Comparison of ENCODE assay signal across 26 mouse cellular contexts in the genomic region with DNA sequence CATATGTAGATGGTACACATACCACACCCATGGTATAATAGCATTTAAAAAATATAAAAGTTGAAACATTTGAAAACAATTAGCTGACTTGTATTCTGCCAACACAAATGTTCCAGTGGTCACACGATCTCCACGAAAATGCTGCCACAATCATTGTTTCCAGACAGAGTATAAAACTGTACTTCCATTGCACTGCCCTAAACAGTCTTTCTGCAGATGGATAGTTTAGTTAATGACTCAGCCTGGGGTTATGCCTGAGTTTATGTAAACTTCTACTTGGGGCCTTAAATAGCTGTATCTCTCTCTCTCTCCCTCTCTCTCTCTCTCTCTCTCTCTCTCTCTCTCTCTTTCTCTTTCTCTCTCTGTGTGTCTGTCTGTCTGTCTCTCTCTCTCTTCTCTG. TPM values are rescaled to one million over a fixed set of nuclear protein-coding genes. Genes with fewer than 3 reads are reported as not detected.
DNase-seq lines count a peak whose midpoint lies in the region; ATAC-seq and TF ChIP-seq lines count a peak whose summit lies in the region.
"Had no signal": no experiment of that assay in that cellular context is flagged by ENCODE, and none has a peak within 500 bp of the region (broad histone marks: within the 10 kb centered on the region; RNA-seq: fewer than 3 reads in every experiment).

No protein-coding gene starts in this region.

- H3K9ac ChIP-seq in limb, embryonic 13.5 days, result no peak overlapping the region
- H3K9ac ChIP-seq in embryonic facial prominence, embryonic 13.5 days, result no peak overlapping the region
- H3K9ac ChIP-seq in limb, embryonic 14.5 days (ENCODE audit: low read depth, low read length, severe bottlenecking), result no peak overlapping the region
- H3K9ac ChIP-seq in hindbrain, embryonic 12.5 days, result no peak overlapping the region
- H3K9ac ChIP-seq: forebrain, postnatal 0 days; liver, embryonic 14.5 days; lung, embryonic 15.5 days; midbrain, embryonic 12.5 days; neural tube, embryonic 13.5 days had no signal

- H3K4me1 ChIP-seq in limb, embryonic 13.5 days, result no peaks in the 10 kb centered on the region
- H3K4me1 ChIP-seq in limb, embryonic 10.5 days, result no peaks in the 10 kb centered on the region
- peaks cover 11% of the 10 kb centered on the region for H3K4me1 ChIP-seq in embryonic facial prominence, embryonic 13.5 days
- H3K4me1 ChIP-seq in limb, embryonic 14.5 days (ENCODE audit: control insufficient read depth, insufficient read depth, low read length), result no peaks in the 10 kb centered on the region
- no peaks in the 10 kb centered on the region for H3K4me1 ChIP-seq in lung, adult 2 months (ENCODE audit: control insufficient read depth, insufficient read depth, low read length)
- no peaks in the 10 kb centered on the region for H3K4me1 ChIP-seq in hindbrain, embryonic 12.5 days
- H3K4me1 ChIP-seq: lung, embryonic 15.5 days; midbrain, embryonic 12.5 days; neural tube, embryonic 13.5 days had no signal

- DNase-seq in limb, embryonic 10.5 days (ENCODE audit: low spot score), result no peak
- DNase-seq in Muller cell, postnatal 12 days (ENCODE audit: inconsistent ontology term), result peak; percentile 52
- peak; percentile 52 for DNase-seq in limb, embryonic 14.5 days (ENCODE audit: low spot score)
- no peak for DNase-seq in right cerebral cortex, adult 18-20 months
- no peak for DNase-seq in lung, adult 2 months
- DNase-seq: adrenal gland, postnatal 14 days; B cell, adult 2 months; cerebellum, adult 11 months; cerebellum, adult 9-10 months; cerebellum, postnatal 36 days; forebrain, postnatal 0 days; kidney, adult 8-10 months; kidney, postnatal 10 days; layer of hippocampus, postnatal 36 days; liver; lung, postnatal 36 days; thymus, postnatal 25 days had no signal

- no peak overlapping the region for H3K4me2 ChIP-seq in limb, embryonic 13.5 days (replicated peaks)
- peak overlapping the region; percentile 35 for H3K4me2 ChIP-seq in embryonic facial prominence, embryonic 13.5 days
- no peak overlapping the region for H3K4me2 ChIP-seq in limb, embryonic 14.5 days (replicated peaks; ENCODE audit: low read depth, low read length, severe bottlenecking)
- H3K4me2 ChIP-seq in hindbrain, embryonic 12.5 days (replicated peaks), result no peak overlapping the region
- H3K4me2 ChIP-seq: lung, embryonic 15.5 days; midbrain, embryonic 12.5 days; neural tube, embryonic 13.5 days had no signal

- H3K4me3 ChIP-seq in limb, embryonic 13.5 days, result no peak overlapping the region
- H3K4me3 ChIP-seq in limb, embryonic 10.5 days, result no peak overlapping the region
- no peak overlapping the region for H3K4me3 ChIP-seq in embryonic facial prominence, embryonic 13.5 days
- H3K4me3 ChIP-seq in limb, embryonic 14.5 days (replicated peaks; ENCODE audit: low read length), result no peak overlapping the region
- H3K4me3 ChIP-seq in lung, adult 2 months (replicated peaks; ENCODE audit: extremely low read depth, low read depth, low read length), result no peak overlapping the region
- H3K4me3 ChIP-seq in hindbrain, embryonic 12.5 days, result no peak overlapping the region
- H3K4me3 ChIP-seq: lung, embryonic 15.5 days; megakaryocyte, embryonic 14.5 days; midbrain, embryonic 12.5 days; neural tube, embryonic 13.5 days had no signal

- H3K27me3 ChIP-seq in limb, embryonic 13.5 days, result no peaks in the 10 kb centered on the region
- no peaks in the 10 kb centered on the region for H3K27me3 ChIP-seq in limb, embryonic 10.5 days (ENCODE audit: low read depth, poor library complexity, severe bottlenecking)
- H3K27me3 ChIP-seq in embryonic facial prominence, embryonic 13.5 days, result no peaks in the 10 kb centered on the region
- H3K27me3 ChIP-seq in limb, embryonic 14.5 days (ENCODE audit: control insufficient read depth, insufficient read depth, low read length), result no peaks in the 10 kb centered on the region
- H3K27me3 ChIP-seq in hindbrain, embryonic 12.5 days, result no peaks in the 10 kb centered on the region
- H3K27me3 ChIP-seq: lung, embryonic 15.5 days; megakaryocyte, embryonic 14.5 days; midbrain, embryonic 12.5 days; neural tube, embryonic 13.5 days had no signal

- ATAC-seq in limb, embryonic 13.5 days (ENCODE audit: low FRiP score, low read depth), result peak; percentile 61; the same call in 1 of the 2 replicates
- ATAC-seq in embryonic facial prominence, embryonic 13.5 days (ENCODE audit: insufficient number of reproducible peaks, insufficient read depth, low FRiP score, low TSS enrichment, low read depth), result peak; percentile 66; the same call in 1 of the 2 replicates
- peak; percentile 53; the same call in 1 of the 2 replicates for ATAC-seq in limb, embryonic 14.5 days (ENCODE audit: low FRiP score, low read depth)
- no peak for ATAC-seq in hindbrain, embryonic 12.5 days (ENCODE audit: low FRiP score)
- ATAC-seq: forebrain, postnatal 0 days; intestine, embryonic 16.5 days had no signal

- TF ChIP-seq POLR2A in limb, embryonic 14.5 days (IDR thresholded peaks at IDR 0.05; ENCODE audit: borderline replicate concordance, extremely low read depth, insufficient read depth, insufficient read length), result no peak
- no peak for TF ChIP-seq POLR2A in lung, adult 2 months (IDR thresholded peaks at IDR 0.05; ENCODE audit: borderline replicate concordance, extremely low read depth, low read depth, low read length)

- H3K9me3 ChIP-seq in limb, embryonic 13.5 days, result no peaks in the 10 kb centered on the region
- H3K9me3 ChIP-seq in limb, embryonic 10.5 days (replicated peaks), result no peaks in the 10 kb centered on the region
- H3K9me3 ChIP-seq in embryonic facial prominence, embryonic 13.5 days, result no peaks in the 10 kb centered on the region
- H3K9me3 ChIP-seq in limb, embryonic 14.5 days (ENCODE audit: control insufficient read depth, low read length), result no peaks in the 10 kb centered on the region
- H3K9me3 ChIP-seq in hindbrain, embryonic 12.5 days (replicated peaks), result no peaks in the 10 kb centered on the region
- H3K9me3 ChIP-seq: lung, embryonic 15.5 days; megakaryocyte, embryonic 14.5 days; midbrain, embryonic 12.5 days; neural tube, embryonic 13.5 days had no signal

- H3K27ac ChIP-seq in limb, embryonic 13.5 days, result no peak overlapping the region
- H3K27ac ChIP-seq in limb, embryonic 10.5 days, result no peak overlapping the region
- peak overlapping the region; percentile 88 for H3K27ac ChIP-seq in embryonic facial prominence, embryonic 13.5 days
- H3K27ac ChIP-seq in limb, embryonic 14.5 days (replicated peaks; ENCODE audit: low read depth, low read length), result no peak overlapping the region
- H3K27ac ChIP-seq in hindbrain, embryonic 12.5 days, result no peak overlapping the region
- H3K27ac ChIP-seq: liver, embryonic 14.5 days; lung, embryonic 15.5 days; midbrain, embryonic 12.5 days; neural tube, embryonic 13.5 days had no signal

- WGBS in limb, embryonic 13.5 days, result 32% methylated on average over 2 of the region's 2 CpGs
- 88% methylated on average over 2 of the region's 2 CpGs for WGBS in limb, embryonic 10.5 days
- 16% methylated on average over 2 of the region's 2 CpGs for WGBS in embryonic facial prominence, embryonic 13.5 days
- WGBS in limb, embryonic 14.5 days, result 23% methylated on average over 2 of the region's 2 CpGs
- 51% methylated on average over 2 of the region's 2 CpGs for WGBS in lung, adult 2 months
- 80% methylated on average over 2 of the region's 2 CpGs for WGBS in hindbrain, embryonic 12.5 days

- no peaks in the 10 kb centered on the region for H3K36me3 ChIP-seq in limb, embryonic 13.5 days
- no peaks in the 10 kb centered on the region for H3K36me3 ChIP-seq in limb, embryonic 10.5 days
- H3K36me3 ChIP-seq in embryonic facial prominence, embryonic 13.5 days, result no peaks in the 10 kb centered on the region
- no peaks in the 10 kb centered on the region for H3K36me3 ChIP-seq in limb, embryonic 14.5 days (ENCODE audit: control insufficient read depth, insufficient read depth, low read length)
- no peaks in the 10 kb centered on the region for H3K36me3 ChIP-seq in hindbrain, embryonic 12.5 days
- H3K36me3 ChIP-seq: lung, embryonic 15.5 days; midbrain, embryonic 12.5 days; neural tube, embryonic 13.5 days had no signal

- no peak for TF ChIP-seq CTCF in lung, adult 2 months (IDR thresholded peaks at IDR 0.05; ENCODE audit: insufficient read depth, low read length)

RNA-seq across cellular contexts. Expression of a gene that starts 24.7 kb away (rescaled TPM):
- 67.4 and 72.3 TPM in 2 replicates for polyA plus RNA-seq in limb, embryonic 13.5 days (2015; fragmentation: Nextera tagmentation; extraction: Ambion mirVana)
- 1.4 and 2.9 TPM in 2 replicates for polyA plus RNA-seq in limb, embryonic 10.5 days (2016; fragmentation: Nextera tagmentation; extraction: Ambion mirVana)
- 170 and 203 TPM in 2 replicates for polyA plus RNA-seq in embryonic facial prominence, embryonic 13.5 days (2015; fragmentation: Nextera tagmentation; extraction: Ambion mirVana)
- 35.3 and 72.5 TPM in 2 replicates for polyA plus RNA-seq in limb, embryonic 14.5 days (2012; rRNA removed)
- 257 and 350 TPM in 2 replicates for polyA plus RNA-seq in limb, embryonic 14.5 days (2014; fragmentation: Nextera tagmentation; extraction: Ambion mirVana)
- polyA plus RNA-seq in lung, adult 2 months (2012; rRNA removed), result 23.6 and 47.8 TPM in 2 replicates
- polyA plus RNA-seq in hindbrain, embryonic 12.5 days (2016; fragmentation: Nextera tagmentation; extraction: Ambion mirVana), result 9.9 and 13.8 TPM in 2 replicates

Comparison
In these comparisons a context has a peak if more than half of its experiments do, and no peak if none do; other contexts are left out.
1. DNase-seq: peak in Muller cell, postnatal 12 days (single experiment) and limb, embryonic 14.5 days (single experiment); none in limb, embryonic 10.5 days (single experiment), right cerebral cortex, adult 18-20 months (single experiment) and lung, adult 2 months (single experiment).